Mouse (Mus musculus) liver, adult 10 weeks (tissue): ENCODE data around the gene Krtap4-13. TPM values are rescaled to one million over a fixed set of nuclear protein-coding genes. Genes with fewer than 3 reads are reported as not detected.

ENCODE experiments used
- polyA plus RNA-seq: library from polyadenylated mRNA; stranded (reverse); fragments of 350-450 nt; fragmentation: Illumina TruSeq; extraction: RNeasy Lipid Tissue Mini Kit (QIAGEN cat#74804); gene quantifications from one replicate; pipeline ENCODE4 v1.2.3, GENCODE M21; 2014; ENCODE audit warnings: low read depth, low replicate concordance

Krtap4-13 gene
- not detected for polyA plus RNA-seq

DNA sequence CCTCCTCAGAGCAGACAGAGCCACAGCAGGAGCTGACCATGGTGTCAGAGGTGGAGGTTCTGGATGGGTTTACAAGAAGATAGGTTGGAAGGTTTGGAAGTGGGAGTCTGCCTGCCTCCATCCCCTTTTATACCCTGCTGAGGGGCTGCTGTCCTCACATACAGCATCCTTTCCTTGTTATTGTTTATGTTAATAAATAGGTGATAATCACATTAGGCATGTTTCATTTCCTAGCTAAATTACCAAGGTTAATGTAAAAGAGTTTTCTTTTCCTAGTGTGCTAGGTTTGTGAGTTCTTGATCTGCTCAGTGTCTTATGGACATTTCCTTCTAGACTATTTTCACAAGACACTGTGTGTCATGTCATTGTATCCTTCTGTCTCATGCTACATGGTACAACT, at the start of gene Krtap4-13:
Krtap4-13 (minus strand) TSS at position 101 of the 400 bp plus-strand sequence.

DNA sequence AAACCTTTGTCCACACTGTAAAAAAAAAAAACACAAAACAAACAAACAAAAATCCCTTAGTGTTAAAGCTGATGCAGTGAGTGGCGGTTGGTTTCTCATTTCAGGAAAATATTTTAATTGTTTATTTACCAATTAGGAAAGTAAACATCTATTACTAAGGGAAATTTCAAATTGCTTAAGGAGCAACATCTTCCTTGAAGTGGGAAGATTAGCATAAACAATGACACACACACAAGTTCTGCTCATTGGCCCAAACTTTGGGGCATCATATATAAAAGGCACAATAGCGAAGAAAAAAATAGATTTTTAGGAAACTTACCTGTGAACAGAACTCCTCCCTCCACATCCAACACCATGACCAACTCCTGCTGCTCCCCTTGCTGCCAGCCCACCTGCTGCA, 47.9 kb upstream of the Krtap4-13 start, which contains the start of gene Gm11568:
Gm11568 (plus strand) TSS at position 301 of the 400 bp plus-strand sequence.

GRCm38 (mm10) chr11:99851508-99851907, 41.8 kb upstream of the Krtap4-13 start, which contains the start of gene Krtap4-16:
Krtap4-16 (minus strand) TSS chr11:99851608.

DNA sequence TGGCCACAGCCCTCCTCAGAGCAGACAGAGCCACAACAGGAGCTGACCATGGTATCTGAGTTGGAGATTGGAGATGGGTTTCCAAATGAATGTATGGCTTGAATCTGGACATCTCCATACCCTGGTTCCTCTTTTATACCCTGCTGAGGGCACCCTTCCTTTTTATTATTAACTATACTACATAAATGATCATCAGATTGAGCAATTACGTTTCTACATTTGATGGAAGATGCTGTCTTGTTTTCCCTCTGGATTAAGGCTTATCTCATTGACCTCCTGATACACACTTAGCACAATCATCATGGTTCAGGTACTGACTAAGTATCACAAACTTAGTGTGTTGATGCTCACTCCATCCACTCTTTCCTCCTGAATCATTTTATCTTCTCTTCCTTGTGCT, 28.3 kb upstream of the Krtap4-13 start, which contains the start of gene 2300003K06Rik:
2300003K06Rik (minus strand) TSS at position 101 of the 400 bp plus-strand sequence.

DNA sequence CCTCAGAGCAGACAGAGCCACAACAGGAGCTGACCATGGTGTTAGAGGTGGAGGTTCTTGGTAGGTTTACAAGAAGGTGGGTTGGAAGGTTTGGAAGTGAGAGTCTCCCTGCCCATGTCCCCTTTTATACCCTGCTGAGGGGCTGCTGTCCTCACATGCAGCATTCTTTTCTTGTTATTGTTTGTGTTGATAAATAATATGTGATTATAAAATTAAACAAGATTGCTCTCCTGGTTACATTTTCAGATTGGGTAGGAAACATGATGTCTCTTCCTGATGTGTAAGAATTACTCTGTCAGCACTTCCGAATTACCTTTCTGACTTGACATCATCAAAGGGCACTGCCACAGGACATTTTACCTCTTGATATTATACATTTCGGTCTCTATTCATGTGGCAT, 5.9 kb upstream of the Krtap4-13 start, which contains the start of gene Gm11564:
Gm11564 (minus strand) TSS at position 101 of the 400 bp plus-strand sequence.

DNA sequence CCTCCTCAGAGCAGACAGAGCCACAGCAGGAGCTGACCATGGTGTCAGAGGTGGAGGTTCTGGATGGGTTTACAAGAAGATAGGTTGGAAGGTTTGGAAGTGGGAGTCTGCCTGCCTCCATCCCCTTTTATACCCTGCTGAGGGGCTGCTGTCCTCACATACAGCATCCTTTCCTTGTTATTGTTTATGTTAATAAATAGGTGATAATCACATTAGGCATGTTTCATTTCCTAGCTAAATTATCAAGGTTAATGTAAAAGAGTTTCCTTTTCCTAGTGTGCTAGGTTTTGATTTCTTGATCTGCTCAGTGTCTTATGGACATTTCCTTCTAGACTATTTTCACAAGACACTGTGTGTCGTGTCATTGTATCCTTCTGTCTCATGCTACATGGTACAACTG, 5.3 kb downstream of the Krtap4-13 start, which contains the start of gene Gm11554:
Gm11554 (minus strand) TSS at position 101 of the 400 bp plus-strand sequence.

DNA sequence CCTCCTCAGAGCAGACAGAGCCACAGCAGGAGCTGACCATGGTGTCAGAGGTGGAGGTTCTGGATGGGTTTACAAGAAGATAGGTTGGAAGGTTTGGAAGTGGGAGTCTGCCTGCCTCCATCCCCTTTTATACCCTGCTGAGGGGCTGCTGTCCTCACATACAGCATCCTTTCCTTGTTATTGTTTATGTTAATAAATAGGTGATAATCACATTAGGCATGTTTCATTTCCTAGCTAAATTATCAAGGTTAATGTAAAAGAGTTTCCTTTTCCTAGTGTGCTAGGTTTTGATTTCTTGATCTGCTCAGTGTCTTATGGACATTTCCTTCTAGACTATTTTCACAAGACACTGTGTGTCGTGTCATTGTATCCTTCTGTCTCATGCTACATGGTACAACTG, 10.9 kb downstream of the Krtap4-13 start, which contains the start of gene Gm11569:
Gm11569 (minus strand) TSS at position 101 of the 400 bp plus-strand sequence.

DNA sequence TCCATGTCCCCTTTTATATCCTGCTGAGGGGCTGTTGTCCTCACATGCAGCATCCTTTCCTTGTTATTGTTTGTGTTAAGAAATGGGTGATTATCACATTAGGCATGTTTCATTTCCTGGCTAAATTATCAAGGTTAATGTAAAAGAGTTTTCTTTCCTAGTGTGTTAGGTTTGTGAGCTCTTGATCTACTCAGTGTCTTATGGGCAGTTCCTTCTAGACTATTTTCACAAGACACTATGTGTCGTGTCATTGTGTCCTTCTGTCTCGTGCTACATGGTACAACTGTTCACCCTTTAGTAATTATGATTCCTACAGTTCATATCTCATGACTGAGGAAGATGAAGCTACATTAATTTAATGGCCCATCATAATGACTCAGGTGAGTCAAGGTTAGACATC, 16.3 kb downstream of the Krtap4-13 start, which contains the start of gene Gm11596:
Gm11596 (minus strand) TSS at position 101 of the 400 bp plus-strand sequence.

DNA sequence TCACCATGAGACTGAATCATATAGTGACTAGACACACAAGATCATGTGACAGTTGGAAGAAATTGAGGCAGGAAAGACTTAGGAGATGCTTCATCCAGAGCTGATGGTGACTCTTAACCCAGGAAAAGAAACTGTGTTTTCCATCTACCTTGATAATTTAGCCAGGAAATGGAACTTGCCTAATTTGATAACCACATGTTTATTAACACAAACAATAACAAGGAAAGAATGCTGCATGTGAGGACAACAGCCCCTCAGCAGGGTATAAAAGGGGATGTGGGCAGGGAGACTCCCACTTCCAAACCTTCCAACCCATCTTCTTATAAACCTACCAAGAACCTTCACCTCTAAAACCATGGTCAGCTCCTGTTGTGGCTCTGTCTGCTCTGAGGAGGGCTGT, 24.8 kb downstream of the Krtap4-13 start, which contains the start of gene Krtap4-9:
Krtap4-9 (plus strand) TSS at position 301 of the 400 bp plus-strand sequence.

GRCm38 (mm10) chr11:99780604-99781003, 29.1 kb downstream of the Krtap4-13 start, which contains the start of gene Krtap4-8:
Krtap4-8 (minus strand) TSS chr11:99780704.

GRCm38 (mm10) chr11:99772813-99773212, 36.9 kb downstream of the Krtap4-13 start, which contains the start of gene Gm11595:
Gm11595 (minus strand) TSS chr11:99772913.

Other genes starting within 250 kb of the Krtap4-13 start
- gene Krtap3-1, start 243.3 kb downstream of the Krtap4-13 start, polyA plus RNA-seq = not detected
- gene Krtap1-5, start 228.9 kb downstream of the Krtap4-13 start, polyA plus RNA-seq = not detected
- gene Krtap1-4, start 226.2 kb downstream of the Krtap4-13 start, polyA plus RNA-seq = not detected
- gene Krtap1-3, start 218.6 kb downstream of the Krtap4-13 start, polyA plus RNA-seq = not detected
- not detected for gene Krtap9-3, start 211.8 kb downstream of the Krtap4-13 start, polyA plus RNA-seq
- not detected for gene Gm11938, start 206.6 kb downstream of the Krtap4-13 start, polyA plus RNA-seq
- not detected for gene Gm11937, start 199.7 kb downstream of the Krtap4-13 start, polyA plus RNA-seq
- not detected for gene Krtap2-4, start 195.0 kb downstream of the Krtap4-13 start, polyA plus RNA-seq
- not detected for gene Gm11562, start 189.5 kb downstream of the Krtap4-13 start, polyA plus RNA-seq
- not detected for gene Krtap4-1, start 181.7 kb downstream of the Krtap4-13 start, polyA plus RNA-seq
- not detected for gene Krtap4-2, start 174.8 kb downstream of the Krtap4-13 start, polyA plus RNA-seq
- not detected for gene Krtap4-7, start 165.8 kb downstream of the Krtap4-13 start, polyA plus RNA-seq
- gene Gm11555, start 159.7 kb downstream of the Krtap4-13 start, polyA plus RNA-seq = not detected
- not detected for gene Gm11563, start 150.9 kb downstream of the Krtap4-13 start, polyA plus RNA-seq
- gene Krtap4-6, start 143.9 kb downstream of the Krtap4-13 start, polyA plus RNA-seq = not detected
- not detected for gene Gm14190, start 119.2 kb downstream of the Krtap4-13 start, polyA plus RNA-seq
- not detected for gene Gm14180, start 75.6 kb downstream of the Krtap4-13 start, polyA plus RNA-seq
- not detected for gene Gm11595, start 37.0 kb downstream of the Krtap4-13 start, polyA plus RNA-seq
- not detected for gene Krtap4-8, start 29.2 kb downstream of the Krtap4-13 start, polyA plus RNA-seq
- not detected for gene Krtap4-9, start 24.7 kb downstream of the Krtap4-13 start, polyA plus RNA-seq
- gene Gm11596, start 16.4 kb downstream of the Krtap4-13 start, polyA plus RNA-seq = not detected
- not detected for gene Gm11569, start 11.0 kb downstream of the Krtap4-13 start, polyA plus RNA-seq
- not detected for gene Gm11554, start 5.4 kb downstream of the Krtap4-13 start, polyA plus RNA-seq
- gene Gm11564, start 5.8 kb upstream of the Krtap4-13 start, polyA plus RNA-seq = not detected
- not detected for gene 2300003K06Rik, start 28.2 kb upstream of the Krtap4-13 start, polyA plus RNA-seq
- gene Krtap4-16, start 41.7 kb upstream of the Krtap4-13 start, polyA plus RNA-seq = not detected
- gene Gm11568, start 48.0 kb upstream of the Krtap4-13 start, polyA plus RNA-seq = not detected
- gene Gm11559, start 54.6 kb upstream of the Krtap4-13 start, polyA plus RNA-seq = not detected
- not detected for gene Krtap9-1, start 63.5 kb upstream of the Krtap4-13 start, polyA plus RNA-seq
- not detected for gene Gm11567, start 69.3 kb upstream of the Krtap4-13 start, polyA plus RNA-seq
- not detected for gene Krtap31-1, start 98.0 kb upstream of the Krtap4-13 start, polyA plus RNA-seq
- not detected for gene Gm11565, start 104.9 kb upstream of the Krtap4-13 start, polyA plus RNA-seq
- gene Krtap31-2, start 126.4 kb upstream of the Krtap4-13 start, polyA plus RNA-seq = not detected
- not detected for gene Krtap9-5, start 138.6 kb upstream of the Krtap4-13 start, polyA plus RNA-seq
- gene Krtap29-1, start 169.2 kb upstream of the Krtap4-13 start, polyA plus RNA-seq = not detected
- not detected for gene Krtap16-1, start 176.7 kb upstream of the Krtap4-13 start, polyA plus RNA-seq
- gene Krtap17-1, start 184.1 kb upstream of the Krtap4-13 start, polyA plus RNA-seq = not detected
- gene Krt33a, start 206.3 kb upstream of the Krtap4-13 start, polyA plus RNA-seq = not detected
- not detected for gene Krt33b, start 220.0 kb upstream of the Krtap4-13 start, polyA plus RNA-seq
- not detected for gene Krt34, start 231.7 kb upstream of the Krtap4-13 start, polyA plus RNA-seq
- gene Krt31, start 240.7 kb upstream of the Krtap4-13 start, polyA plus RNA-seq = not detected